Mouse (Mus musculus): ENCODE results near the gene Gm7168. TPM values are rescaled to one million over a fixed set of nuclear protein-coding genes. Genes with fewer than 3 reads are reported as not detected.
"Not testable (repeated sequence)": the region's sequence is repeated elsewhere in the genome, so short reads cannot be mapped to it uniquely, and the experiment has no call there.

Gene Gm7168
- total RNA-seq (2021): not detected

- intact Hi-C loops (cut with DNase I); DNase-seq (ENCODE audit: extremely low spot score in 1 of 2, low spot score in 2 of 2): not testable (repeated sequence)
Measured at GRCm38 (mm10) chr17:13948073-13948472, at the start of gene Gm7168. Gene Gm7168, plus strand, starts transcription at chr17:13948373.

GRCm38 (mm10) chr17:13898838-13899237, 49.3 kb upstream of the Gm7168 start:
- intact Hi-C loops (cut with DNase I): no loop called here
- no peak for DNase-seq (ENCODE audit: extremely low spot score in 1 of 2, low spot score in 2 of 2)

GRCm38 (mm10) chr17:13899241-13899640, 48.9 kb upstream of the Gm7168 start:
- intact Hi-C loops (cut with DNase I): no loop called here
- no peak for DNase-seq (ENCODE audit: extremely low spot score in 1 of 2, low spot score in 2 of 2)

- DNase-seq (ENCODE audit: extremely low spot score in 1 of 2, low spot score in 2 of 2): no peak
- intact Hi-C loops (cut with DNase I): no loop called here
Measured at GRCm38 (mm10) chr17:13903793-13904192, 44.4 kb upstream of the Gm7168 start.

GRCm38 (mm10) chr17:13907082-13907481, 41.1 kb upstream of the Gm7168 start:
- DNase-seq (ENCODE audit: extremely low spot score in 1 of 2, low spot score in 2 of 2): no peak
- intact Hi-C loops (cut with DNase I): no loop called here

- intact Hi-C loops (cut with DNase I): no loop called here
- no peak for DNase-seq (ENCODE audit: extremely low spot score in 1 of 2, low spot score in 2 of 2)
Measured at GRCm38 (mm10) chr17:13907681-13908080, 40.5 kb upstream of the Gm7168 start.

GRCm38 (mm10) chr17:13913951-13914350, 34.2 kb upstream of the Gm7168 start:
- intact Hi-C loops (cut with DNase I): no loop called here
- no peak for DNase-seq (ENCODE audit: extremely low spot score in 1 of 2, low spot score in 2 of 2)

- no peak for DNase-seq (ENCODE audit: extremely low spot score in 1 of 2, low spot score in 2 of 2)
- intact Hi-C loops (cut with DNase I): no loop called here
Measured at GRCm38 (mm10) chr17:13914531-13914930, 33.6 kb upstream of the Gm7168 start.

GRCm38 (mm10) chr17:13920771-13921170, 27.4 kb upstream of the Gm7168 start:
- DNase-seq (ENCODE audit: extremely low spot score in 1 of 2, low spot score in 2 of 2): no peak
- intact Hi-C loops (cut with DNase I): no loop called here

- intact Hi-C loops (cut with DNase I): no loop called here
- no peak for DNase-seq (ENCODE audit: extremely low spot score in 1 of 2, low spot score in 2 of 2)
Measured at GRCm38 (mm10) chr17:13923418-13923817, 24.8 kb upstream of the Gm7168 start.

- intact Hi-C loops (cut with DNase I): no loop called here
- no peak for DNase-seq (ENCODE audit: extremely low spot score in 1 of 2, low spot score in 2 of 2)
Measured at GRCm38 (mm10) chr17:13924588-13924987, 23.6 kb upstream of the Gm7168 start.

GRCm38 (mm10) chr17:13925931-13926330, 22.2 kb upstream of the Gm7168 start:
- intact Hi-C loops (cut with DNase I): no loop called here
- DNase-seq (ENCODE audit: extremely low spot score in 1 of 2, low spot score in 2 of 2): no peak

GRCm38 (mm10) chr17:13930421-13930820, 17.8 kb upstream of the Gm7168 start:
- no peak for DNase-seq (ENCODE audit: extremely low spot score in 1 of 2, low spot score in 2 of 2)
- intact Hi-C loops (cut with DNase I): no loop called here

- DNase-seq (ENCODE audit: extremely low spot score in 1 of 2, low spot score in 2 of 2); intact Hi-C loops (cut with DNase I): not testable (repeated sequence)
Measured at GRCm38 (mm10) chr17:13935364-13935763, 12.8 kb upstream of the Gm7168 start.

- DNase-seq (ENCODE audit: extremely low spot score in 1 of 2, low spot score in 2 of 2): no peak
- intact Hi-C loops (cut with DNase I): no loop called here
Measured at GRCm38 (mm10) chr17:13937787-13938186, 10.4 kb upstream of the Gm7168 start.

- DNase-seq (ENCODE audit: extremely low spot score in 1 of 2, low spot score in 2 of 2): no peak
- intact Hi-C loops (cut with DNase I): no loop called here
Measured at GRCm38 (mm10) chr17:13938652-13939051, 9.5 kb upstream of the Gm7168 start.

GRCm38 (mm10) chr17:13939231-13939630, 8.9 kb upstream of the Gm7168 start:
- intact Hi-C loops (cut with DNase I); DNase-seq (ENCODE audit: extremely low spot score in 1 of 2, low spot score in 2 of 2): not testable (repeated sequence)

GRCm38 (mm10) chr17:13940487-13940886, 7.7 kb upstream of the Gm7168 start:
- no peak for DNase-seq (ENCODE audit: extremely low spot score in 1 of 2, low spot score in 2 of 2)
- intact Hi-C loops (cut with DNase I): loop anchor here (5.0 kb wide), 1 partner anchor 83 kb away; no protein-coding TSS in a partner anchor

- intact Hi-C loops (cut with DNase I); DNase-seq (ENCODE audit: extremely low spot score in 1 of 2, low spot score in 2 of 2): not testable (repeated sequence)
Measured at GRCm38 (mm10) chr17:13951570-13951969, 3.4 kb downstream of the Gm7168 start.

- DNase-seq (ENCODE audit: extremely low spot score in 1 of 2, low spot score in 2 of 2); intact Hi-C loops (cut with DNase I): not testable (repeated sequence)
Measured at GRCm38 (mm10) chr17:13958129-13958528, 10.0 kb downstream of the Gm7168 start.

- not testable (repeated sequence) for DNase-seq (ENCODE audit: extremely low spot score in 1 of 2, low spot score in 2 of 2)
- intact Hi-C loops (cut with DNase I): loop anchor here (10.0 kb wide), 1 partner anchor 83 kb away; no protein-coding TSS in a partner anchor
Measured at GRCm38 (mm10) chr17:13962245-13962644, 14.1 kb downstream of the Gm7168 start.

All from left cerebral cortex, postnatal 10 days (tissue).